Mouse (Mus musculus) hindbrain, embryonic 14.5 days (tissue): ENCODE results near the gene Sept3. TPM values are rescaled to one million over a fixed set of nuclear protein-coding genes. Genes with fewer than 3 reads are reported as not detected.

Experiments used
- ATAC-seq: fragments of 200-750 bp; cut with Nextera tagmentation; 2 replicates; pipeline ENCODE4 v1.8.0; 2017; ENCODE audit warnings: moderate number of reproducible peaks, mild to moderate bottlenecking, moderate TSS enrichment, moderate library complexity; ENCODE audit not compliant: low FRiP score
- DNase-seq: peaks from one replicate; pipeline ENCODE4 v3.0.0-alpha.2; 2015; ENCODE audit warnings: low spot score
- H3K27ac ChIP-seq: fragments of 300-500 bp; sonication (generic); 2 replicates; pipeline ENCODE4 v1.5.1; 2014; ENCODE audit warnings: mild to moderate bottlenecking, moderate library complexity
- H3K27me3 ChIP-seq: fragments of 300-500 bp; sonication (generic); 2 replicates; pipeline ENCODE4 v1.6.1; 2014; ENCODE audit warnings: mild to moderate bottlenecking, low read length, mixed read lengths; ENCODE audit not compliant: control insufficient read depth, insufficient read depth
- H3K36me3 ChIP-seq: fragments of 300-500 bp; sonication (generic); replicated peaks from 2 replicates; pipeline ENCODE4 v1.6.1; 2014; ENCODE audit not compliant: control insufficient read depth, insufficient read depth
- H3K4me1 ChIP-seq: fragments of 300-500 bp; sonication (generic); replicated peaks from 2 replicates; pipeline ENCODE4 v1.6.1; 2014; ENCODE audit warnings: antibody characterized with exemption, low read length, mixed read lengths; ENCODE audit not compliant: control insufficient read depth, insufficient read depth
- H3K4me2 ChIP-seq: fragments of 300-500 bp; sonication (generic); replicated peaks from 2 replicates; pipeline ENCODE4 v1.6.1; 2014; ENCODE audit warnings: mild to moderate bottlenecking, moderate library complexity
- H3K4me3 ChIP-seq: fragments of 300-500 bp; sonication (generic); replicated peaks from 2 replicates; pipeline ENCODE4 v1.5.1; 2014; ENCODE audit warnings: mild to moderate bottlenecking, low read length
- H3K9ac ChIP-seq: fragments of 300-500 bp; sonication (generic); 2 replicates; pipeline ENCODE4 v1.6.1; 2014
- H3K9me3 ChIP-seq: fragments of 300-500 bp; sonication (generic); 2 replicates; pipeline ENCODE4 v1.6.1; 2016; ENCODE audit warnings: low read length; ENCODE audit not compliant: control insufficient read depth
- WGBS: fragments of 180-500 bp; shearing (Covaris S2); extraction: QIAGEN DNeasy Blood & Tissue Kit; methylation state at CpG from one replicate; pipeline ENCODE4 v1.1.7; 2014; 5-methylcytosine and 5-hydroxymethylcytosine counted together
- polyA plus RNA-seq: library from polyadenylated mRNA; unstranded; fragments of >200 nt; fragmentation: Nextera tagmentation; extraction: Ambion mirVana; gene quantifications from 2 replicates; pipeline ENCODE4 v1.2.1, GENCODE M21; 2014

Sept3 gene
- polyA plus RNA-seq, 1 experiment from 2014 or later, result 375 TPM

GRCm38 (mm10) chr15:82286157-82286556 is 11.5 kb downstream of the Sept3 start:
- Histone ChIP-seq H3K36me3 (peaks cover 97% of the 10 kb centered on the region), H3K27me3 (no peaks in the 10 kb centered on the region), H3K9me3 (no peaks in the 10 kb centered on the region), H3K4me1 (no peaks in the 10 kb centered on the region), H3K9ac (no peak overlapping the region), H3K27ac (no peak overlapping the region), H3K4me2 (no peak overlapping the region), H3K4me3 (no peak overlapping the region)
- no peak for DNase-seq
- WGBS, result 68% methylated on average over 12 of the region's 12 CpGs
- ATAC-seq, result no peak

- no peaks in the 10 kb centered on the region for H3K27me3 ChIP-seq
- no peak for ATAC-seq
- H3K36me3 ChIP-seq, result peaks cover 77% of the 10 kb centered on the region
- H3K9me3 ChIP-seq, result no peaks in the 10 kb centered on the region
- WGBS, result 88% methylated on average over 7 of the region's 7 CpGs
- H3K4me3 ChIP-seq, result no peak overlapping the region
- no peak for DNase-seq
- no peak overlapping the region for H3K9ac ChIP-seq
- no peak overlapping the region for H3K27ac ChIP-seq
- H3K4me2 ChIP-seq, result no peak overlapping the region
- peaks cover 14% of the 10 kb centered on the region; the same call in 1 of the 2 replicates for H3K4me1 ChIP-seq
These were observed 15.6 kb downstream of the Sept3 start for GRCm38 (mm10) chr15:82290252-82290651.

DNA sequence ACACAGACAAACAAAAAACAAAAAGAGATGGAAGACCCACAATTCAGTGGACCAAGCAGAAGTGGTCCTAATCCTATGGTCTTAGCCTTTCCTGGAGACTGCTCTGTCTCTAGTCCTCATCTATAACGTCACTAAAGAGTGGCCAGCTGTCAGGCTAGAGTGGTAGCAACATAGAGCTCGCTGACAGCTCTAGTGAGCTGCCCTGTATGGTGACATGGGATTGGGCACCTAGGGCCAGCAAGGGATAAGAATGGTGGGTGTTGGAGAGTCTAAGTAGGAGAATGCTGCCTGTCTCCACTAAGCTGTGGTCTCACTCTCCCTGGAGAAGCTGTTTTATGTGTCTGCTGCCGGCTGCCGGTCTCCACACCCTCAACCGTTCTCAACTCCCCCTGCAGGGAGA is 18.2 kb downstream of the Sept3 start:
- 9% methylated on average over 5 of the region's 5 CpGs for whole genome bisulfite sequencing
- Histone ChIP-seq H3K4me1 (peaks cover 14% of the 10 kb centered on the region; the same call in 1 of the 2 replicates), H3K27ac (peak overlapping the region; percentile 52; the same call in 1 of the 2 replicates), H3K4me2 (peak overlapping the region; percentile 30), H3K9ac (no peak overlapping the region), H3K9me3 (no peaks in the 10 kb centered on the region), H3K4me3 (no peak overlapping the region), H3K36me3 (peaks cover 51% of the 10 kb centered on the region), H3K27me3 (no peaks in the 10 kb centered on the region)
- ATAC-seq (peak; percentile 57), DNase-seq (no peak)

GRCm38 (mm10) chr15:82293271-82293711 is 18.6 kb downstream of the Sept3 start:
- no peak overlapping the region for H3K9ac ChIP-seq
- H3K9me3 ChIP-seq, result no peaks in the 10 kb centered on the region
- WGBS, result 3% methylated on average over 7 of the region's 7 CpGs
- H3K27me3 ChIP-seq, result no peaks in the 10 kb centered on the region
- H3K4me1 ChIP-seq, result peaks cover 14% of the 10 kb centered on the region; the same call in 1 of the 2 replicates
- ATAC-seq (peak; percentile 80), DNase-seq (peak; percentile 61)
- peaks cover 47% of the 10 kb centered on the region for H3K36me3 ChIP-seq
- peak overlapping the region; percentile 30 for H3K4me2 ChIP-seq
- no peak overlapping the region for H3K4me3 ChIP-seq
- H3K27ac ChIP-seq, result peak overlapping the region; percentile 52; the same call in 1 of the 2 replicates

DNA sequence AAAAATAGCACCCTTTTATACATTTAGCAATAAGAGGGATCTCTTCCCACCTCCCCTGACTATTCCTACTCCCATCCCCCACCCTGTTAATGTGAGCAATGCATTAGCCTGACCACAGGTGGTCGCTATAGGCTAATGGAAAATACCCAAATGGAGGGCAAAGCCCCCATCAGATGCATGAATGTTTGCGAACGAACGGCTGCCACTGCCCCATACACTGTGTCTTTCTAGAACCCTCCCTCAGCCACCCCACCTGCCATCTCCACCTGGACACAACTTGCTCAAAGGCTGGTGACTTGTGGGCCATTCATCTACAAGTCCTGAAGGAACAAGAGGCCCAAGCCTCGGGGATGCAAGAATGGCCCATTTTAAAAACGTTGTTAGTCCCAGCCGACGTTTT is 19.4 kb downstream of the Sept3 start:
- peak; percentile 61 for DNase-seq
- H3K9me3 ChIP-seq, result no peaks in the 10 kb centered on the region
- no peak overlapping the region for H3K4me3 ChIP-seq
- WGBS, result 39% methylated on average over 8 of the region's 8 CpGs
- H3K9ac ChIP-seq, result no peak overlapping the region
- peaks cover 14% of the 10 kb centered on the region; the same call in 1 of the 2 replicates for H3K4me1 ChIP-seq
- ATAC-seq, result peak; percentile 26; the same call in 1 of the 2 replicates
- H3K27me3 ChIP-seq, result no peaks in the 10 kb centered on the region
- no peak overlapping the region for H3K4me2 ChIP-seq
- peaks cover 39% of the 10 kb centered on the region for H3K36me3 ChIP-seq
- 0 out of 2 replicates have a peak overlapping the region, but pooled peaks have one; percentile 52 for H3K27ac ChIP-seq

DNA sequence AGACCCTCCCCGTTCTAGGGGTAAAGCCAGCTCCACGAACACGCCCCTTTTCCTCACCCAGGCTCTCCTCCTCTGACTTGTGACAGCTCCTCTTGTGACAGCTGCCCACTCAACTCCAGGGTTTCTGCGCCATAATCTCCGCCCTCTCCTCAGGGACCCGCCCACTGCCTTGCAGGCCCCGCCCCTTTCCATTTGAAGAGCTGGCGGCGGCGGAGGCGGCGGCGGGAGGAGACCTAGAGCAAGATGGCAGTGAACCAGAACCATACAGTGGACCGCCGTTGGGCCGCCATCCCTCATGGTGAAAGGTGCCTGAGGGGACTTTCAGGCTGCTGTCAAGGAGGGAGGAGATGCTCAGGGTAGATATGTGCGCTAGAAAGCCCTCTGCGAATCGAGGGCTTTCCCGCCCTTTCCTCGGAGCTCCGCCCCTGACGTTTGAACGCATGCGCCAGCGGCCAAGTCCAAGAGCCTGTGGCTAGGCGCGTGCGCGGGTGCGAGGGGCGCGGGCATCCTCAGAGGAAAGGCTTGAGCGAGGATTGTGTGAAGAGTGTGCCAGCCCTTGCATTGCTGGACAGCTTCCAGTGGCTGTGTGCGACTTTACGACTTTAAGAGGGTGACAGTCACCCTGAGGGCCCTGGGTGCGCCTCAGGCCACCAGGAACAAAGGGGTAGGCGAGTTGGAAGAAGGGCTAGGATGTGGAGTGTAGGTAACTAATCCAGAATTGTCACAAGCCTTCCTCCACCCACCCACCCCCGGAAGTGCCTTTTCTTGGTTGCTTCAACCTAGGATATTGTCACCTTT is 24.3 kb downstream of the Sept3 start, which contains the start of gene Wbp2nl:
Gene Wbp2nl, plus strand, starts transcription at position 191 of the 798 bp plus-strand sequence.
- Histone ChIP-seq H3K9ac (no peak within 1 kb of the TSS), H3K4me2 (no peak within 1 kb of the TSS), H3K36me3 (no peaks in the 10 kb centered on the region), H3K27ac (no peak within 1 kb of the TSS), H3K9me3 (no peaks in the 10 kb centered on the region), H3K4me1 (0 out of 2 replicates have a peak, but pooled peaks cover 3% of the 10 kb centered on the region), H3K4me3 (no peak within 1 kb of the TSS), H3K27me3 (no peaks in the 10 kb centered on the region)
- DNase-seq, result no peak
- ATAC-seq, result 0 out of 2 replicates have a peak, but pooled peaks have one; percentile 46
- WGBS, result 63% methylated on average over 39 of the region's 39 CpGs

DNA sequence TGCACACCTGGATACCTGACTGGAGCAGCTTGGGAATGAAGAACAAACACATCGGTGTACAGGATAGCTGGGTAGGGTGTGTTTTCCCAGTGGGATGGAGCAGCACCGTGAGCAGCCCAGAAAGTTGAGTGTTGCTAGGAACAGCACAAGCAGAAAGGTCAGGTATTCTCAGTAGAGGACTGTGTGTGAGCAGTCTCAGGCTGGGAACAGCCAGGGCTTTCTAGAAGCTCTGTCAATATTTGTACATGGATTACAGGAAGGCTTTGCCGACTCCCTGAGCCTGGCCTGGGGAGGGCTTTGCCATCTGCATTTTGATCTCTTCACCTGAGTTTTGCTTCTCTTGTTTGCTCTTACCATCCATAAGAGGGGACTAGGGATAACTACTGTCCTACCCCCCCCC is 32.4 kb downstream of the Sept3 start:
- Histone ChIP-seq H3K4me2 (no peak overlapping the region), H3K27ac (no peak overlapping the region), H3K9me3 (no peaks in the 10 kb centered on the region), H3K4me1 (no peaks in the 10 kb centered on the region), H3K9ac (no peak overlapping the region), H3K36me3 (no peaks in the 10 kb centered on the region), H3K27me3 (no peaks in the 10 kb centered on the region), H3K4me3 (no peak overlapping the region)
- ATAC-seq (no peak), DNase-seq (no peak)
- 75% methylated on average over 3 of the region's 3 CpGs for WGBS

DNA sequence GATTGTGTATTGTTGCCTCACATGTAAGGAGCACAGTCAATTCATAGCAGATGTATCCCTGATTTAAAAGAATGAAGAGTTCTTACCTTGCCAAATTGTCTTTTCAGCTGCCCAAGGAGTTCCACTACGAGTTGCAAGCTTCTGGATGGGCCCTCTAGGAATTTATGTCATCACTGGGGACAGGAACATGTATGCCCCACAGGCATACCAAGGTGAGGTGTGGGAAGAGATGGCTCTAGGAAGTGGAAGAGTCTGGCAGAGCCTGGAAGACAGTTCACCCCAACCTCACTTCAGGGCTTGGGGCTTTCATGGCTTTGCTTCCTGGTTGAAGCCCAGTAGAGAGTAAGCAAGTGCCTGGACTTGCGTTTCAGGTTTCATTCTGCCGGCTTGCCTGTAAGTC is 33.7 kb downstream of the Sept3 start:
- ATAC-seq (no peak), DNase-seq (no peak)
- Histone ChIP-seq H3K4me3 (no peak overlapping the region), H3K9ac (no peak overlapping the region), H3K36me3 (no peaks in the 10 kb centered on the region), H3K27me3 (no peaks in the 10 kb centered on the region), H3K4me1 (no peaks in the 10 kb centered on the region), H3K27ac (no peak overlapping the region), H3K9me3 (no peaks in the 10 kb centered on the region), H3K4me2 (no peak overlapping the region)
- WGBS, result 85% methylated on average over 3 of the region's 3 CpGs

DNA sequence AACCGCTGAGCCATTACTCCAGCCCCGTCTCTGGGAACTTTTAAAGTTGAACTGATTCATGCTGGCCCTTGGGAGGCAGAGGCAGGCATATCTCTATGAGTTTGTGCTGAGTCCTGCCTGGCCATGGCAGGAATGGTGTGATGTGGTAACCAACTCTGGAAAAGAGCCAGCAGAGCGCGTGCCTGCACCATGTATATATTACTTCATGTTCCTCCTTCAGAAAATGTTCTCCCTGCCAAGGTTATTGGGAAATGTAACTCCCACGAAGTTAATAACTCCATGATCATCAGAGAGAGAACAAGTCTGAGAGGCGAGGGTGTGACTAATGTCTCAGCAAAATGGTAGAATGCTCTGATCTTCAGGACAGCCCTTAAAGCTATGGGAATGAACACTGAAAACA is 43.1 kb downstream of the Sept3 start:
- no peak overlapping the region for H3K4me2 ChIP-seq
- DNase-seq (no peak), ATAC-seq (no peak)
- H3K27me3 ChIP-seq, result no peaks in the 10 kb centered on the region
- no peaks in the 10 kb centered on the region for H3K4me1 ChIP-seq
- H3K36me3 ChIP-seq, result no peaks in the 10 kb centered on the region
- no peaks in the 10 kb centered on the region for H3K9me3 ChIP-seq
- no peak overlapping the region for H3K27ac ChIP-seq
- no peak overlapping the region for H3K4me3 ChIP-seq
- WGBS, result 86% methylated on average over 6 of the region's 6 CpGs
- no peak overlapping the region for H3K9ac ChIP-seq
